Mouse (Mus musculus) brain, embryonic 14.5 days (tissue): ENCODE measurements around the gene Kel.

Source experiments
- CTCF ChIP-seq: fragments of 200-500 bp; IDR thresholded peaks from 2 replicates; pipeline ENCODE4 v1.5.1; 2012; ENCODE audit warnings: inconsistent platforms, mild to moderate bottlenecking, moderate library complexity, borderline replicate concordance; ENCODE audit not compliant: insufficient read depth, insufficient read length; ENCODE audit errors: extremely low read depth
- POLR2A ChIP-seq: fragments of 200-500 bp; IDR thresholded peaks from 2 replicates; pipeline ENCODE4 v1.6.1; 2012; ENCODE audit warnings: mild to moderate bottlenecking, inconsistent platforms, borderline replicate concordance; ENCODE audit not compliant: poor library complexity, insufficient read depth, insufficient read length, severe bottlenecking; ENCODE audit errors: extremely low read depth

GRCm38 (mm10) chr6:41681656-41682055 lies 22.5 kb downstream of the Kel start:
- TF ChIP-seq CTCF (no peak), POLR2A (no peak)
